Mouse (Mus musculus) T-cell, adult 66 days (primary cell): ENCODE data around the gene Ssbp3. TPM values are rescaled to one million over a fixed set of nuclear protein-coding genes. Genes with fewer than 3 reads are reported as not detected.

Source experiments
- total RNA-seq, 2 experiments: library from RNA; stranded (reverse); gene quantifications; 3 replicates in 1 of 2; 4 replicates in 1 of 2; pipeline ENCODE4 v1.2.4; 2023

Ssbp3 gene
- 100 to 1,000 TPM; 107 to 115 TPM for total RNA-seq

GRCm38 (mm10) chr4:106910201-106911172 lies at the start of gene Ssbp3:
Gene Ssbp3, plus strand, starts transcription at chr4:106910701.

GRCm38 (mm10) chr4:107066252-107067124 lies 156.0 kb downstream of the Ssbp3 start, which contains the start of the genes Mrpl37 and Cyb5rl:
Gene Mrpl37, minus strand, starts transcription at chr4:107066868.
Gene Cyb5rl, plus strand, starts transcription at chr4:107066988.

DNA sequence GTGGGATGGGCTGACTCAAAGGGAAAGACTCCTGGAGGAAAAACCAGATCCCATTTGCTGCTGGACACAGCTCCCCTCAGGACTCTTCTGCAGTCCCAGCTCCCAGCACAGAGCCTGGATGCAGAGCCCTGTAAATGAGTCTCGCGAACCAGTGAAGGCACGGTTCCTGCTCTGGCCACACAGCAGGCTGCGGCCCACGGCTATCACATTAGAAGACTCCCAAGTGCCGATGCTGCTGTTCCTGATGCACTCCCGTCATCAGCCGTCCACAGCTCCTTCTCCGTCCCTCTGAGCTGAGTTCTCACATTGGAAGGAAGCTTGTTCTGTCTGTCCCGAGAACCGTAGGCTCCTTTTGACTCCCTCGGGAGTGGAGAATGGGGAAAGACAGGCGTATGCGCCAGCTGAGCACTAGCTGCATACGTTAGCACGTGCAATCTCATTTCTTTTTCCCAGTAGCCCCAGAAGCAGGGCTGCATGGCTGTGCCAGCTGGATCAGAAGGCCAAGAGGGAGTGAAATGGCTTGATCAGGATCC lies 186.4 kb downstream of the Ssbp3 start, which contains the start of gene Cdcp2:
Gene Cdcp2, plus strand, starts transcription at position 51 of the 533 bp plus-strand sequence.

Other genes starting within 250 kb of the Ssbp3 start
- gene Ttc4, start 231.8 kb upstream of the Ssbp3 start, total RNA-seq = 10 to 100 TPM; 31.8 to 41.2 TPM
- gene Mroh7, start 179.8 kb upstream of the Ssbp3 start, total RNA-seq = not detected
- gene Fam151a, start 176.8 kb upstream of the Ssbp3 start, total RNA-seq = not detected
- 1 to 10 TPM; 3.1 to 4.1 TPM for gene Acot11, start 105.7 kb upstream of the Ssbp3 start, total RNA-seq
- 10 to 100 TPM; 73.8 to 78.0 TPM for gene Mrpl37, start 156.2 kb downstream of the Ssbp3 start, total RNA-seq
- 10 to 100 TPM in 1 of 2 experiments, 1 to 10 TPM in 1; 6.0 to 11.3 TPM for gene Cyb5rl, start 156.3 kb downstream of the Ssbp3 start, total RNA-seq
- under 1 TPM in 1 of 2 experiments, not detected in 1; 0.56 TPM for gene Cdcp2, start 186.2 kb downstream of the Ssbp3 start, total RNA-seq